Mouse (Mus musculus): ENCODE measurements around the gene Foxk1. TPM values are rescaled to one million over a fixed set of nuclear protein-coding genes. Genes with fewer than 3 reads are reported as not detected.
A peak's percentile ranks its signal among the peaks of the same experiment; 100 is the strongest.

The Foxk1 gene
- polyA plus RNA-seq, 1 experiment from 2014 or later = 6.7 TPM

- ATAC-seq = no peak
- no peak overlapping the region for H3K27ac ChIP-seq (ENCODE audit: low read length)
- 0 out of 2 replicates have a peak, but pooled peaks cover 3% of the 10 kb centered on the region for H3K36me3 ChIP-seq (ENCODE audit: control insufficient read depth, insufficient read depth, low read length)
- H3K9ac ChIP-seq (ENCODE audit: low read depth, low read length) = no peak overlapping the region
- no peak overlapping the region for H3K4me3 ChIP-seq (ENCODE audit: low read depth, low read length)
- WGBS = 75% methylated on average over 9 of the region's 9 CpGs
- H3K4me2 ChIP-seq (ENCODE audit: low read length) = no peak overlapping the region
- H3K27me3 ChIP-seq (ENCODE audit: control insufficient read depth, insufficient read depth, low read depth, low read length) = no peaks in the 10 kb centered on the region
- no peaks in the 10 kb centered on the region for H3K4me1 ChIP-seq (ENCODE audit: control insufficient read depth, insufficient read depth, low read length)
- H3K9me3 ChIP-seq (replicated peaks; ENCODE audit: control insufficient read depth, low read length, poor library complexity, severe bottlenecking) = no peaks in the 10 kb centered on the region
These were observed 85.4 kb downstream of the Foxk1 start for GRCm38 (mm10) chr5:142486654-142487053.

- Histone ChIP-seq H3K4me2 (ENCODE audit: low read length) (no peak overlapping the region), H3K4me1 (ENCODE audit: control insufficient read depth, insufficient read depth, low read length) (no peaks in the 10 kb centered on the region), H3K4me3 (ENCODE audit: low read depth, low read length) (no peak overlapping the region), H3K27me3 (ENCODE audit: control insufficient read depth, insufficient read depth, low read depth, low read length) (no peaks in the 10 kb centered on the region), H3K36me3 (ENCODE audit: control insufficient read depth, insufficient read depth, low read length) (0 out of 2 replicates have a peak, but pooled peaks cover 3% of the 10 kb centered on the region), H3K9ac (ENCODE audit: low read depth, low read length) (no peak overlapping the region), H3K9me3 (replicated peaks; ENCODE audit: control insufficient read depth, low read length, poor library complexity, severe bottlenecking) (no peaks in the 10 kb centered on the region), H3K27ac (ENCODE audit: low read length) (no peak overlapping the region)
- ATAC-seq = no peak
- WGBS = 73% methylated on average over 9 of the region's 9 CpGs
These were observed 88.8 kb downstream of the Foxk1 start for GRCm38 (mm10) chr5:142489955-142490707.

- Histone ChIP-seq H3K4me1 (ENCODE audit: control insufficient read depth, insufficient read depth, low read length) (no peaks in the 10 kb centered on the region), H3K27me3 (ENCODE audit: control insufficient read depth, insufficient read depth, low read depth, low read length) (no peaks in the 10 kb centered on the region), H3K27ac (ENCODE audit: low read length) (no peak overlapping the region), H3K4me3 (ENCODE audit: low read depth, low read length) (no peak overlapping the region), H3K36me3 (ENCODE audit: control insufficient read depth, insufficient read depth, low read length) (0 out of 2 replicates have a peak, but pooled peaks cover 3% of the 10 kb centered on the region), H3K9ac (ENCODE audit: low read depth, low read length) (no peak overlapping the region), H3K9me3 (replicated peaks; ENCODE audit: control insufficient read depth, low read length, poor library complexity, severe bottlenecking) (no peaks in the 10 kb centered on the region), H3K4me2 (ENCODE audit: low read length) (no peak overlapping the region)
- no peak for ATAC-seq
- WGBS = 87% methylated on average over 3 of the region's 3 CpGs
These were observed 92.0 kb downstream of the Foxk1 start for GRCm38 (mm10) chr5:142493307-142493706.

GRCm38 (mm10) chr5:142495321-142496096 lies 94.2 kb downstream of the Foxk1 start:
- Histone ChIP-seq H3K4me2 (ENCODE audit: low read length) (no peak overlapping the region), H3K4me1 (ENCODE audit: control insufficient read depth, insufficient read depth, low read length) (no peaks in the 10 kb centered on the region; the same call in 1 of the 2 replicates), H3K9me3 (replicated peaks; ENCODE audit: control insufficient read depth, low read length, poor library complexity, severe bottlenecking) (no peaks in the 10 kb centered on the region), H3K27ac (ENCODE audit: low read length) (no peak overlapping the region), H3K4me3 (ENCODE audit: low read depth, low read length) (no peak overlapping the region), H3K27me3 (ENCODE audit: control insufficient read depth, insufficient read depth, low read depth, low read length) (no peaks in the 10 kb centered on the region), H3K9ac (ENCODE audit: low read depth, low read length) (no peak overlapping the region), H3K36me3 (ENCODE audit: control insufficient read depth, insufficient read depth, low read length) (0 out of 2 replicates have a peak, but pooled peaks cover 3% of the 10 kb centered on the region)
- 47% methylated on average over 14 of the region's 14 CpGs for WGBS
- ATAC-seq = no peak

- Histone ChIP-seq H3K9ac (ENCODE audit: low read depth, low read length) (no peak overlapping the region), H3K9me3 (replicated peaks; ENCODE audit: control insufficient read depth, low read length, poor library complexity, severe bottlenecking) (no peaks in the 10 kb centered on the region), H3K4me3 (ENCODE audit: low read depth, low read length) (no peak overlapping the region), H3K4me2 (ENCODE audit: low read length) (no peak overlapping the region), H3K27me3 (ENCODE audit: control insufficient read depth, insufficient read depth, low read depth, low read length) (no peaks in the 10 kb centered on the region), H3K4me1 (ENCODE audit: control insufficient read depth, insufficient read depth, low read length) (no peaks in the 10 kb centered on the region; the same call in 1 of the 2 replicates), H3K27ac (ENCODE audit: low read length) (no peak overlapping the region), H3K36me3 (ENCODE audit: control insufficient read depth, insufficient read depth, low read length) (0 out of 2 replicates have a peak, but pooled peaks cover 3% of the 10 kb centered on the region)
- ATAC-seq = no peak
- WGBS = 25% methylated on average over 3 of the region's 3 CpGs
These were observed 97.7 kb downstream of the Foxk1 start for GRCm38 (mm10) chr5:142498964-142499363.

- WGBS = 83% methylated on average over 10 of the region's 10 CpGs
- Histone ChIP-seq H3K4me1 (ENCODE audit: control insufficient read depth, insufficient read depth, low read length) (no peaks in the 10 kb centered on the region; the same call in 1 of the 2 replicates), H3K9ac (ENCODE audit: low read depth, low read length) (no peak overlapping the region), H3K27me3 (ENCODE audit: control insufficient read depth, insufficient read depth, low read depth, low read length) (no peaks in the 10 kb centered on the region), H3K36me3 (ENCODE audit: control insufficient read depth, insufficient read depth, low read length) (0 out of 2 replicates have a peak, but pooled peaks cover 3% of the 10 kb centered on the region), H3K4me3 (ENCODE audit: low read depth, low read length) (no peak overlapping the region), H3K27ac (ENCODE audit: low read length) (no peak overlapping the region), H3K4me2 (ENCODE audit: low read length) (no peak overlapping the region), H3K9me3 (replicated peaks; ENCODE audit: control insufficient read depth, low read length, poor library complexity, severe bottlenecking) (no peaks in the 10 kb centered on the region)
- ATAC-seq = no peak
These were observed 99.6 kb downstream of the Foxk1 start for GRCm38 (mm10) chr5:142500918-142501317.

- Histone ChIP-seq H3K4me3 (ENCODE audit: low read depth, low read length) (no peak overlapping the region), H3K27me3 (ENCODE audit: control insufficient read depth, insufficient read depth, low read depth, low read length) (no peaks in the 10 kb centered on the region), H3K4me1 (ENCODE audit: control insufficient read depth, insufficient read depth, low read length) (no peaks in the 10 kb centered on the region; the same call in 1 of the 2 replicates), H3K9ac (ENCODE audit: low read depth, low read length) (no peak overlapping the region), H3K4me2 (ENCODE audit: low read length) (no peak overlapping the region), H3K36me3 (ENCODE audit: control insufficient read depth, insufficient read depth, low read length) (0 out of 2 replicates have a peak, but pooled peaks cover 7% of the 10 kb centered on the region), H3K27ac (ENCODE audit: low read length) (no peak overlapping the region), H3K9me3 (replicated peaks; ENCODE audit: control insufficient read depth, low read length, poor library complexity, severe bottlenecking) (no peaks in the 10 kb centered on the region)
- ATAC-seq = peak; percentile 85
- WGBS = 2% methylated on average over 3 of the region's 3 CpGs
These were observed 101.1 kb downstream of the Foxk1 start for GRCm38 (mm10) chr5:142502414-142502813.

- Histone ChIP-seq H3K9me3 (replicated peaks; ENCODE audit: control insufficient read depth, low read length, poor library complexity, severe bottlenecking) (no peaks in the 10 kb centered on the region), H3K4me3 (ENCODE audit: low read depth, low read length) (no peak overlapping the region), H3K4me2 (ENCODE audit: low read length) (no peak overlapping the region), H3K9ac (ENCODE audit: low read depth, low read length) (no peak overlapping the region), H3K27me3 (ENCODE audit: control insufficient read depth, insufficient read depth, low read depth, low read length) (no peaks in the 10 kb centered on the region), H3K4me1 (ENCODE audit: control insufficient read depth, insufficient read depth, low read length) (peaks cover 4% of the 10 kb centered on the region), H3K36me3 (ENCODE audit: control insufficient read depth, insufficient read depth, low read length) (0 out of 2 replicates have a peak, but pooled peaks cover 4% of the 10 kb centered on the region), H3K27ac (ENCODE audit: low read length) (no peak overlapping the region)
- 80% methylated on average over 3 of the region's 3 CpGs for WGBS
- no peak for ATAC-seq
These were observed 102.9 kb downstream of the Foxk1 start for GRCm38 (mm10) chr5:142504175-142504574.
